Mouse (Mus musculus) stomach, embryonic 16.5 days (tissue): Measurements from ENCODE around the gene C2cd4c. TPM values are rescaled to one million over a fixed set of nuclear protein-coding genes. Genes with fewer than 3 reads are reported as not detected.

ENCODE experiments used
- ATAC-seq: fragments of 200-750 bp; cut with Nextera tagmentation; 2 replicates; pipeline ENCODE4 v1.8.0; 2017; ENCODE audit warnings: moderate number of reproducible peaks, moderate TSS enrichment; ENCODE audit not compliant: insufficient read depth, low FRiP score
- H3K27ac ChIP-seq: fragments of 300-500 bp; sonication (generic); 2 replicates; pipeline ENCODE4 v1.5.1; 2014; ENCODE audit warnings: low read length
- H3K27me3 ChIP-seq: fragments of 300-500 bp; sonication (generic); 2 replicates; pipeline ENCODE4 v1.6.1; 2014; ENCODE audit warnings: low read length, control low read depth, mixed read lengths; ENCODE audit not compliant: control insufficient read depth, insufficient read depth
- H3K36me3 ChIP-seq: fragments of 300-500 bp; sonication (generic); 2 replicates; pipeline ENCODE4 v1.6.1; 2014; ENCODE audit warnings: low read length; ENCODE audit not compliant: control insufficient read depth, insufficient read depth
- H3K4me1 ChIP-seq: fragments of 300-500 bp; sonication (generic); 2 replicates; pipeline ENCODE4 v1.6.1; 2014; ENCODE audit warnings: low read length, control low read depth, mixed read lengths; ENCODE audit not compliant: control insufficient read depth, insufficient read depth
- H3K4me2 ChIP-seq: fragments of 300-500 bp; sonication (generic); 2 replicates; pipeline ENCODE4 v1.6.1; 2014; ENCODE audit warnings: low read depth, low read length, mixed read lengths
- H3K4me3 ChIP-seq: fragments of 300-500 bp; sonication (generic); replicated peaks from 2 replicates; pipeline ENCODE4 v1.5.1; 2014; ENCODE audit warnings: mild to moderate bottlenecking, low read length
- H3K9ac ChIP-seq: fragments of 300-500 bp; sonication (generic); 2 replicates; pipeline ENCODE4 v1.6.1; 2014; ENCODE audit warnings: low read length
- H3K9me3 ChIP-seq: fragments of 300-500 bp; sonication (generic); replicated peaks from 2 replicates; pipeline ENCODE4 v1.6.1; 2016; ENCODE audit warnings: low read length, control low read depth; ENCODE audit not compliant: control insufficient read depth
- WGBS: fragments of 180-500 bp; shearing (Covaris S2); extraction: QIAGEN DNeasy Blood & Tissue Kit; methylation state at CpG from one replicate; pipeline ENCODE4 v1.1.7; 2014; 5-methylcytosine and 5-hydroxymethylcytosine counted together
- polyA plus RNA-seq: library from polyadenylated mRNA; unstranded; fragments of >200 nt; fragmentation: Nextera tagmentation; extraction: Ambion mirVana; gene quantifications from 2 replicates; pipeline ENCODE4 v1.2.1, GENCODE M21; 2015

Gene C2cd4c
- polyA plus RNA-seq, 1 experiment from 2014 or later, result 0.03 TPM

DNA sequence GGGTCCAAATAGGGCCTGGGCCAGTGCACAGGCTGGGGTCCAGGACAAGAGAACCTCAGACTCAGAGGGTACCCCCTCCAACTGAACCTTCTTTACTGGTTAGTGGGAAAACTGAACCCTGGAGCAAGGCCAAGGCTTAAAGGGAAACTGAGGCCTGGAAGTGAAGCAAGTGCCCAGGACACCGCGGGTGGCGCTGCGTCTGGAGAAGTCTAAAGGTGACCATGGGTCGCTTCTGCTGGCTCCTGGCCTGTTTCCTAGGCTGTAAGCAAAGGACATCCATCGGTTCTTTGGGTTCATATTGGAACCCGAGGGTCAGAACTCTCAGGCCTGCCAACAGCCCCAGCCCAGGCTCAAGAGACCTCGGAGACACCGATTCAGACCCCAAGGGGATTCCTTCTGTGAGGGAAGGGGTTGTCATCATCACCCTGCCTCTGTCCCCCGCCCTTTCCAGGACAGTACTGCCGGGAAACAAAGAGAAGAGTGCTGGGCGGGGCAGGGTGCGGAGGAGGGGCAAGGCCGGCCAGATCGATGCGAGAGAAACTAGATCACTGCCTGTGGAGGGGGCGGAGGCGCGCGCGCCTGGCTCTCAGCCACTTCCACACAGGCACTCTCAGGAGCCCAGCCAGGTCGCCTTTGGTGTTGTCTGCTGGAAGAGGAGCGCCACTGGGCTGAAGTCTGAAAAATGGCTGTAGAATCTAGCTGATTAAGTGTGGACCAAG is 24.8 kb upstream of the C2cd4c start:
- H3K4me1 ChIP-seq, result peaks cover 10% of the 10 kb centered on the region
- H3K4me2 ChIP-seq, result peak overlapping the region; percentile 84
- peak overlapping the region; percentile 83 for H3K9ac ChIP-seq
- no peaks in the 10 kb centered on the region for H3K9me3 ChIP-seq
- ATAC-seq, result peak; percentile 61
- no peak overlapping the region for H3K27ac ChIP-seq
- WGBS, result 9% methylated on average over 23 of the region's 23 CpGs
- peaks cover 7% of the 10 kb centered on the region for H3K27me3 ChIP-seq
- peak overlapping the region; percentile 71 for H3K4me3 ChIP-seq
- H3K36me3 ChIP-seq, result no peaks in the 10 kb centered on the region

DNA sequence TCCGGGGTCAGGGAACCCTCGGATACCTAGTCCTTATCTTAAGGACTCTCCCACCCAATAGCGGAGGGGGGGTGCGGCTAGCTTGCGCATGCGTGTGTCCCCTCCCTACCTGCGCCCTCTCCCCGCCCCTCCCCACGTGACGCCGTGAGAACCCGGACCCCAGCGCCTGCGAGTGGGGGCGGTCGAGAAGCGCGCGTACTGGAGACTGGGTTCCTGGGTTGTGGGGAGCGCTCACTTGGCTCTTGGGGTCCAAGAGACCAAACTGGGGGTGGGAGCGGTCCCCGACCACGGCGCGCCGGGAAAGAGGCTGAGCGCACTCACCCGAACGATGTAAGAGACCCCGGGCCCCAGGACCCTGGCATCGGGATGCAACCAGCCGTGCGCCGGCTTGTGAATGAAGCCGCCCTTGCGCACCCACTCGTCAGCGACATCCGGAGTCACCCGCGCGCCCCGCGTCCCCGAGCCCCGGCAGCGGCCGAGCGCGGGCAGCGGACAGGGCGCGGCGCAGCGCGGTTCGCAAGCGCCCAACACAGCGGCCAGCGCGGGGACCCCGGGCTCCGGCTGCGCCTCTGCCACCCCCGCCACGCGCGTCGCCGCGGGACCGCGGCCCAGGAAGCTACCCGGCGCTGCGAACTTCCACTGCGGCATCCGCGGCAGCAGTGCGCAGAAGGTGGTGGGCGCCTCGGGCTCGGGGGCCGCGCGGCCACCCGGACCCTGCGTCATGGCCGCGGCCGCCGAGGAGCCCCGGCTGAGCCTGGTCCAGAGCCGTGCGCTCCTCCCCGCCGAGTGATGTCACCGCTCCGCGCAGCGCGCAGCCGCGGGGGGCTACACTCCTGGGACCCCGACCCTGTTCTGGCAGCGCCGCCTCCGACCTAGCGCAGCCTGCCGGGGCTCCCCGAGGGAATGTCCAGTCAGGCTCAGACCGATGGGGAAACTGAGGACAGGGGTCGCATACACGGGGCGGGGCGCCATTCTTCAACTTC is 23.6 kb upstream of the C2cd4c start, which contains the start of gene Shc2:
Gene Shc2 (minus strand): TSS at position 791 of the 983 bp plus-strand sequence.
- Histone ChIP-seq H3K36me3 (no peaks in the 10 kb centered on the region), H3K4me2 (peak within 1 kb of the TSS; percentile 84), H3K9ac (peak within 1 kb of the TSS; percentile 83), H3K27me3 (peaks cover 7% of the 10 kb centered on the region), H3K4me3 (peak within 1 kb of the TSS; percentile 71), H3K9me3 (no peaks in the 10 kb centered on the region), H3K27ac (peak within 1 kb of the TSS; percentile 18; the same call in 1 of the 2 replicates), H3K4me1 (peaks cover 10% of the 10 kb centered on the region)
- ATAC-seq, result peak; percentile 72
- WGBS, result under 1% methylated on average over 100 of the region's 116 CpGs

DNA sequence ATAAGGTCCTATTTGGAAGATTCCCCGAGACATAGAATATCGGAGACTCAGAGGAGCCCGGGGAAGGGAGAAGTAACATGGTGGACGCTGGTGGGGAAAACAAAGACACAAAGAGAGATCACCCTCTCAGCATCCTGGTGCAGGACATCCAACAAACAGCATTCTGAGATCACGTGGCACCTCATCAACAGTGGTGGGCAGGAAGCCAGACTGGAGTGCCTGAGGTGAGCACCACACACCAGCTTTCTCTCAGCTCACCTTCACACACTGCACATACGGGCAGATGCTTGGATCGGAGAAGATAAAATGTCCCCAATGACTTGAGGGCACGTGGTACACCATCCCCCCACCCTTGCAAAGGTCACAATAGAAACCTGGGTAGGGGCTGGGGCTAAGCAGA is 22.5 kb upstream of the C2cd4c start:
- Histone ChIP-seq H3K4me1 (peaks cover 10% of the 10 kb centered on the region), H3K4me2 (0 out of 2 replicates have a peak overlapping the region, but pooled peaks have one; percentile 84), H3K27ac (no peak overlapping the region), H3K27me3 (peaks cover 7% of the 10 kb centered on the region), H3K36me3 (no peaks in the 10 kb centered on the region), H3K9ac (no peak overlapping the region), H3K9me3 (no peaks in the 10 kb centered on the region), H3K4me3 (no peak overlapping the region)
- ATAC-seq, result no peak
- WGBS, result 84% methylated on average over 8 of the region's 8 CpGs

DNA sequence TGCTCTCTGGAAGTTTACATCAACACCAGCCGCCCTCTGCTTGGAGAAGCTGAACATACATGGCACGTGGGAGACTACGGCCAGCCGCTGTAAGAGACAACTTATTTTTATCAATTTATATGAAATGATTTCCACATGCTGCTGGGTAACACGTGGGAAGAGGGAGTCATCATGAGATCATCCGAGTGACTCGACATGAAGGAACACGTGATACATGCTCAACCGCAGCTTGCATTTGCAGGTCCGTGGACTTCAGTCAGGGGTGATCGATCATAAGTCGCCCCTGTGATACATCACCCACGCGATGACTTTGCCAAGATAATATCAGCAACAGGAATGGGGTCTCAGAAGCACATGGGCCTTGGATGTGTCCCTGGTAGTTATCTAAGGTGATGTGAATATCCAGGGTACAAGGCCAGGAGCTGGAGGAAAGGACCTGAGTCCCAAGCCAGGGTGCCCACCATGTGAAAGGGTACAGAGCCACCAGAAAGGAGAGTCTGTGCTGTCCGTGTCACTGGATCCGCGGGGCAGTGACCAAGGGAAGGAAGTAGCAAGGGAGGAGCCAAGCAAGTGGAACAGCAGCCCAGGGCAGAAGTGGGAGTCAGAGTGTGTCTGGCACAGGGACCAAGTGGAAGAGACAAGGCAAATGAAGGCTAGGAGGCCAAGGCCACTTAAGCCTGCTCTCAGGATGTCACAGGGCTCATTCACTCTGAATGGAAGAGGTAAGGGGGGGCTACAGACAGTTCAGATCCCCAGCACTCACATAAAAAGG is 19.4 kb upstream of the C2cd4c start:
- Histone ChIP-seq H3K9ac (no peak overlapping the region), H3K9me3 (no peaks in the 10 kb centered on the region), H3K27ac (no peak overlapping the region), H3K36me3 (no peaks in the 10 kb centered on the region), H3K4me3 (no peak overlapping the region), H3K4me2 (no peak overlapping the region), H3K27me3 (peaks cover 4% of the 10 kb centered on the region; the same call in 1 of the 2 replicates), H3K4me1 (peaks cover 3% of the 10 kb centered on the region; the same call in 1 of the 2 replicates)
- no peak for ATAC-seq
- 78% methylated on average over 17 of the region's 17 CpGs for WGBS

DNA sequence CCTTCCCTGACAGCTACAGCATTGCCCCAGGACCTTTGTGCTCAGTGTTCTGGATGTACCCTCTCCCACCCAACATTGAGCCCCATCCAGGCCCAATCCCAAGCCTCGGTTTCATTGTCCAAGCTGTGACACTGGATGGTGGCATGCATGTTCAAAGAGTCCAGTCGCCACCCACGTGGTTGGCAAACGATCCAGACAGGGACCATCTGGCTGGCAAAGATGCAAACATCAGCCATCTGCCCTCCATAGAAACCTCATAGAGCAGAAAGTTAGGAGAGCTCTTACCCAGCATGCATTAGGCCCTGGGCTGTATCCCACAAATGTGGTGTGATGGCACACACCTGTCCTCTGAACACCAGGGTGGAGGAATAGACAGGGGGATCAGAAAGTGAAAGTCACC is 17.6 kb upstream of the C2cd4c start:
- Histone ChIP-seq H3K4me3 (no peak overlapping the region), H3K36me3 (no peaks in the 10 kb centered on the region), H3K4me1 (no peaks in the 10 kb centered on the region), H3K9me3 (no peaks in the 10 kb centered on the region), H3K27ac (no peak overlapping the region), H3K27me3 (no peaks in the 10 kb centered on the region), H3K4me2 (no peak overlapping the region), H3K9ac (no peak overlapping the region)
- ATAC-seq, result no peak
- 80% methylated on average over 4 of the region's 4 CpGs for WGBS

DNA sequence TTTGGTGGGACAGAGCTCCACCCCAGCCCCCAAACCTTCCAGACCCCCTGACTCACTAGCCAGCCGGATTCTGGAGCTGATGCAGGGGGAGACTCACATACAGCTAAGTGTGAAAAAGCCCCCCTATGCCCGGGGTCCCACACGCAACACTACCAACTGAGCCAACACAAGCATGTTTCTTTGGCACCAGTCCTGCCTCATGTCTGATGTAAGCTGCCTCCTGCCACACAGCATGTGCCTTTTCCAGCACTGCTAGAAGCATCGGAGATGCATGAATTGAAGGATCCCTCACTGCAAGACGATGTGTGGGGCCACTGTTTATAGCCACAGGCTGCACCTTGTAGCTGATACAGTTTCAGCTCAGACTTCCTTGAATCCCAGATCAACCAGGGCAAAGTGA is 14.6 kb upstream of the C2cd4c start:
- Histone ChIP-seq H3K4me3 (no peak overlapping the region), H3K27me3 (no peaks in the 10 kb centered on the region), H3K27ac (no peak overlapping the region), H3K9ac (no peak overlapping the region), H3K9me3 (no peaks in the 10 kb centered on the region), H3K4me2 (no peak overlapping the region), H3K4me1 (no peaks in the 10 kb centered on the region), H3K36me3 (no peaks in the 10 kb centered on the region)
- WGBS, result 88% methylated on average over 5 of the region's 5 CpGs
- ATAC-seq, result no peak

DNA sequence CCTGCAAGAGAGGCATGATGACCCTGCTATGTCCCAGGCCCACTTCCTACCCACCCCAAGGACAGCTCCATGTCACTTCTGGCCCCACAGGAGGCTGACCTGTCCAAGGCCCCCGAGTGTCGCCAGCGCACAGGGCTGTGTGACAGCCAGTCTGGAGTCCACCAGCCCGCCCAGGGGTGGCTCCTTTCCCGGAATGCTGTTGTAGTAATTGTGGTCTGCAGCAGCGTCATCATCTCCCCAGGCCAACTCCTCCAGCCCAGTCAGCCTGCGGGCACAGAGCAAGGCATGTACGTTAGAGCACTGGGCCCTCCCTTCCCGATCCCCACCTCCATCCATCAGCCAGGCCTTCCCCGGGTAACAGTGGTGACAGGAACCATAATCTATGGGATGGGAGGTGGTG is 12.3 kb upstream of the C2cd4c start:
- Histone ChIP-seq H3K9me3 (no peaks in the 10 kb centered on the region), H3K27me3 (no peaks in the 10 kb centered on the region), H3K27ac (no peak overlapping the region), H3K4me3 (no peak overlapping the region), H3K36me3 (no peaks in the 10 kb centered on the region), H3K4me1 (no peaks in the 10 kb centered on the region), H3K4me2 (no peak overlapping the region), H3K9ac (no peak overlapping the region)
- WGBS, result 80% methylated on average over 10 of the region's 10 CpGs
- no peak for ATAC-seq

DNA sequence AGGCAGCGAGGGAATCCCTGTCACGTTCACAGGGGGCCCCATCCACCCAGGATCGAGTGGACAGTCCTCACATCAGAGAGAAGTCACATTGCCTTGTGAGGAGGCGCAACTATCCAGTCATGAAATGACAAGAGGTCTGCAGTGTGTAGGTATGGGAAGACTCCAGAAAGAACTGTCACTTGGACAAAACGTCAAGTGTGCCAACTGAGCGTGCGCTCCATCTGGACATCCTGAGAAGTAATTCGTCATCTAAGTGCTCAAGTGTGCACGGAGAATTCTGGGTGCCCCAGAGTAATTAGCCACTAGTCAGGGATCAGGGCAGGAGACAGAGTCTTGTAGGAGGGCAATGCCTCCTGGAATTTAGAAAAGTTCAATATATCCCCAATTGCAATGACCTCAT is 11.6 kb upstream of the C2cd4c start:
- WGBS, result 69% methylated on average over 9 of the region's 9 CpGs
- H3K4me2 ChIP-seq, result no peak overlapping the region
- H3K9ac ChIP-seq, result no peak overlapping the region
- no peaks in the 10 kb centered on the region for H3K4me1 ChIP-seq
- H3K27me3 ChIP-seq, result no peaks in the 10 kb centered on the region
- H3K27ac ChIP-seq, result no peak overlapping the region
- H3K36me3 ChIP-seq, result no peaks in the 10 kb centered on the region
- H3K9me3 ChIP-seq, result no peaks in the 10 kb centered on the region
- H3K4me3 ChIP-seq, result no peak overlapping the region
- no peak for ATAC-seq
